Mouse (Mus musculus) cerebellum, adult (tissue): ENCODE data around the gene Rbpms2.

Source experiments
- ATAC-seq: cut with Nextera tagmentation; 2 replicates; pipeline ENCODE4 v1.9.2; 2017; ENCODE audit warnings: mild to moderate bottlenecking, moderate library complexity, mixed read lengths; ENCODE audit not compliant: insufficient number of reproducible peaks, low FRiP score, low TSS enrichment

The Rbpms2 gene

GRCm38 (mm10) chr9:65629025-65629766, at the start of gene Rbpms2:
Gene Rbpms2 (plus strand): TSS chr9:65629648.
- no peak for ATAC-seq

GRCm38 (mm10) chr9:65579781-65580371, 49.6 kb upstream of the Rbpms2 start, which contains the start of gene Plekho2:
Gene Plekho2 (minus strand): TSS chr9:65580040.
- peak; percentile 65; the same call in 1 of the 2 replicates for ATAC-seq

GRCm38 (mm10) chr9:65580401-65581256, 48.8 kb upstream of the Rbpms2 start:
- peak; percentile 68 for ATAC-seq

GRCm38 (mm10) chr9:65583045-65583444, 46.4 kb upstream of the Rbpms2 start:
- no peak for ATAC-seq

GRCm38 (mm10) chr9:65586406-65587269, 42.8 kb upstream of the Rbpms2 start, which contains the start of gene Pif1:
Gene Pif1 (plus strand): TSS chr9:65587160.
- ATAC-seq, result peak; percentile 40; the same call in 1 of the 2 replicates

- no peak for ATAC-seq
Measured at GRCm38 (mm10) chr9:65587270-65587572, 42.2 kb upstream of the Rbpms2 start.

GRCm38 (mm10) chr9:65587573-65588358, 41.7 kb upstream of the Rbpms2 start:
- peak; percentile 20; the same call in 1 of the 2 replicates for ATAC-seq

GRCm38 (mm10) chr9:65589091-65589490, 40.4 kb upstream of the Rbpms2 start:
- no peak for ATAC-seq

- ATAC-seq, result no peak
Measured at GRCm38 (mm10) chr9:65592721-65593120, 36.7 kb upstream of the Rbpms2 start.

GRCm38 (mm10) chr9:65593596-65593995, 35.9 kb upstream of the Rbpms2 start:
- ATAC-seq, result no peak

- ATAC-seq, result no peak
Measured at GRCm38 (mm10) chr9:65598765-65599249, 30.6 kb upstream of the Rbpms2 start.

GRCm38 (mm10) chr9:65600951-65601350, 28.5 kb upstream of the Rbpms2 start:
- ATAC-seq, result no peak

- ATAC-seq, result no peak
Measured at GRCm38 (mm10) chr9:65603401-65604102, 25.9 kb upstream of the Rbpms2 start.

- ATAC-seq, result peak; percentile 40; the same call in 1 of the 2 replicates
Measured at GRCm38 (mm10) chr9:65605471-65606136, 23.8 kb upstream of the Rbpms2 start.

GRCm38 (mm10) chr9:65606321-65607109, 22.9 kb upstream of the Rbpms2 start:
- ATAC-seq, result no peak

GRCm38 (mm10) chr9:65607120-65607519, 22.3 kb upstream of the Rbpms2 start:
- ATAC-seq, result no peak

GRCm38 (mm10) chr9:65611969-65612486, 17.4 kb upstream of the Rbpms2 start:
- ATAC-seq, result no peak
